ENCODE assay signal across 19 mouse cellular contexts in genomic region chrX:31223536-31223935, GRCm38 (mm10). TPM values are rescaled to one million over a fixed set of nuclear protein-coding genes. Genes with fewer than 3 reads are reported as not detected.
"Had no signal": no experiment of that assay in that cellular context is flagged by ENCODE, and none has a peak within 500 bp of the region (broad histone marks: within the 10 kb centered on the region; RNA-seq: fewer than 3 reads in every experiment).

No protein-coding gene starts in this region.

RNA-seq across cellular contexts. Expression of gene Spin2f, which starts 30.2 kb away (rescaled TPM):
- polyA plus RNA-seq: cortical plate, adult 2 months; embryonic facial prominence, embryonic 10.5 days; embryonic facial prominence, embryonic 11.5 days; embryonic facial prominence, embryonic 12.5 days; embryonic facial prominence, embryonic 13.5 days; embryonic facial prominence, embryonic 15.5 days; erythroblast, embryonic 14.5 days; forebrain, embryonic 10.5 days; forebrain, embryonic 11.5 days; forebrain, embryonic 12.5 days; forebrain, embryonic 13.5 days; forebrain, embryonic 14.5 days; forebrain, embryonic 15.5 days; forebrain, embryonic 16.5 days; forebrain, postnatal 0 days; frontal cortex, adult 2 months; gonadal fat pad, adult 2 months; heart, adult 2 months; heart, embryonic 11.5 days had no signal
